Mouse (Mus musculus) cerebellum, adult (tissue): ENCODE measurements around the gene Adam19.

Experiments
- ATAC-seq: cut with Nextera tagmentation; 2 replicates; pipeline ENCODE4 v1.9.2; 2017; ENCODE audit warnings: mild to moderate bottlenecking, moderate library complexity, mixed read lengths; ENCODE audit not compliant: insufficient number of reproducible peaks, low FRiP score, low TSS enrichment

The Adam19 gene

DNA sequence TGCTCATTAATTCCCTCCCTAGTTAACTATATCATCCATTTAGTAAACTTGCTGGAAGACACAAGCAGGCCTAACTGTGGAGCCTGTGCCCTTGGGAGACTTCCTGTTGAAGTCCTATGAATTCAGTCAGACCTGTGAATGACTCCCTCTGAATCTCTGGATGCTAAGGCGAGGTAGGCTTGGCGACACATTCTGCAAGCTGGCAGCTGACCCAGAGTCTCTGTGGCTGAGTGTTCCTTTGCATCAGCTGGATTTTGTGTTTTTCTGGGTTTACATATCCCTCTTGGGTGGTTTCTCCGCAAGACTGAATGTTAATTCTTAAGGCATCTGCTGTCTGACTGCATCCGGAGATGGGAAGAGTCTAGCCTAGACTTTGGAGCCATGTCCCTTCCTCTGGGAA, 36.3 kb downstream of the Adam19 start:
- no peak for ATAC-seq

GRCm38 (mm10) chr11:46095477-46096264, 39.9 kb downstream of the Adam19 start:
- ATAC-seq: no peak

DNA sequence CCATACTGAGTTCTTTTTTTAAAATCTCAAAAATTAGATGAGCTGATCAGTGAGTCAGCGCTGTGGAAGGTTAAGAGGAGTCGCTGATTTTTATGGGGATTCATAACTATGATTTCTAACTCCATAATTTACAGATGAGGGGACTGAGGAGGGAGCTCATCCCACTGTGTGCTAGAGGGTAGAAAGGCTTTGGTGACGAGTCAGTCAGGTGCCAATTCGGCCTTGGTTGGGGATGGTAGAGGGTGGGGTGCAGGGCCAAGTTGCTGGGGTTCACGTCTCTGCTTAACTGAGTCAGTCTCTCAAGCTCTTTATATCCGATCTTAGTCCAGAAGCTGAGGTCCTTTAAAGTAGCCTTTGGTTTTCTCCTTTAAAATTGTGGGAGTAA, 40.5 kb downstream of the Adam19 start:
- ATAC-seq: no peak

DNA sequence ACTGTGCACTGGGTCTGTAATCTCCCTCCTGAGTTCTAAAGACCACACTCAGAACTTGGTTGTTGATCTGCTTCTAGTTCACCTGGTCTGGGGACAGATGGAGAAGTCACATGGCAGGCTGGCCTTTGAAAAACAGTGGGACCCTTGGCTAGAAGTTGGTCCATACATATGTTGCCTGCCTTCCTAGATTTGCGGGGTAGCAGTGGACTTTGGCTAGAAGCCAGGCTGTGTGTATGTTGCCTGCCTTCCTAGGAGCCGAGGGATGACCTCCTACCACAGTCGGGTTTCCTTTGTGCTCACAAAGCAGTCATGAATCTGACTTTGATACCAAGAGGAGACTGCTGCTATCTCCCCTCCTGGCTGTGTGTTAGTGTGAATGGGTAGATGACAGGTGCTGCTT, 41.3 kb downstream of the Adam19 start:
- no peak for ATAC-seq

DNA sequence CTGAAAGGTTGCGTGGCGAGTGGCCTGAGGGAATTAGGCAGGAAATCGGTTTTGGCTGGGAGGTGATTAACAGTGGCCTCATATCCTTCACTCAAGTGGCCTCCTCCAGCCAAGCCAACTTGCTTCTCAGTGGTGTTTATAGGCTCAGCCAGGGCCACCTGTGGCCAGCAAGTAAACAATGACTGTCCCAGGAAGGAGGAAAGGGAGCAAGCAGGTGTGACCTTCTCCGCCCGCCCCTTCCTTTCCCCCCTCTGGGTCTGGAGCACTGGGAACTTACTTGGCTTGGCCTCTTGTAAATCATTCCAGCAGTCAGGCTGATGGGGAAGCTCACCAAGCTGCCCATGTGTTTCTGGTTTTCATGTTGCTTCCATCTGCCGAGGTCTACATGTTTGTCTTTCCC, 46.3 kb downstream of the Adam19 start:
- ATAC-seq: no peak

DNA sequence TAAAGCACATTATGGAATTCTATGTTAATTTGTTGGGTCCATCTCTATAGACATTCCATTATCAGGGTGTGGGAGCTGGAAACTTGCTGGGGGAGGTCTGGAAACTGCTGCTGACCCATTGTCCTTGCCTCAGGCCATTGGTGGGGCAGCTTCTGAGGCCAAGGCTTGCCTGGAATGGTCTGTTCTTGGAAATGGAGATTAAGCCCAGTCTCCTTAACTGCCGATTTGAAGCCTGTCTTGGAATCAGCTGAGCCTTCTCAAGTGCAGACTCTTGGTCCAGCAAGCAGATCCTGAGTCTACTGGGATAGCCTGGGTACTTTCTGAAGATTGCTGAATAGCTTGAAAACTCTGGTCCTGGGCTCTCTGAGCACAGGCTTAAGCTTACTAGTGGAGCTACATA, 51.3 kb downstream of the Adam19 start:
- no peak for ATAC-seq

DNA sequence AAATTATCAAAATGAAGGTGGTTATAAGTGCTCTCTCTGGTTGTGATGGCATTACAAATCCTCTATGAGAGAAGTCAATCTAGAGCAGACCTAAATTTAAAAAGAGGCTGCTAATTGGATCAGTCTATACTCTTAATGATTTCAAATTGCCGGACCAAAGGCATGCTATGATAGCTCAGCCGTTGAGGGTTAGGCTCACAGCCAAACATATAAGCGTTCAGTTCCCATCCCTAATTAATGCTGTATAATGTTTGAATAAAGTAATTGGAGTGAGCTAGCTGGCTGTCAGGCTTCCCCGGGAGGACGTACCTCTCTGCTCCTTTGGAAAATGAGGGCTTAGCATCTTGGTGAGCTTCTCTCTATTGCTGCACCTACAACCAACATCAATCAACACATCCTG, 53.4 kb downstream of the Adam19 start:
- ATAC-seq: no peak

GRCm38 (mm10) chr11:46110156-46110944, 54.6 kb downstream of the Adam19 start:
- ATAC-seq: no peak

GRCm38 (mm10) chr11:46110945-46111287, 55.1 kb downstream of the Adam19 start:
- no peak for ATAC-seq

- no peak for ATAC-seq
These were observed 57.4 kb downstream of the Adam19 start for GRCm38 (mm10) chr11:46113211-46113610.

DNA sequence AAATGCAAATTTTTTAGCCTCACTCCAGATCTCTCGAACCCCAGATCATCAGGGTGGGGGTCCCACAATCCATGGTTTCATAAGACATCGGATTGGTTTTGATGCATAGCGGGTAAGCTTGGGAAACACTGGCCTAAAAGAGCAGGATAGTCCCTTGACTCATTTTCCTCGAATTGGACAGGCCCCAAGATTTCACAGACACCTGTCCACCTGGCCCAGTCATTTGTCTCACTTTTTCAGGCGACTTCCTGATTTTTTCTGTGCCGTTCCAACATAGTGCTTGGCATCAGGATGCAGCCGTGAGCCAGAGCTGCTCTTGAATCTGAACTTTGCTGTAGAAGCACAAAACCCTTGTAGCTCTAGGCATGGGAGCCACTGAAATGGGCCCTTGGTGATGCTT, 58.4 kb downstream of the Adam19 start:
- no peak for ATAC-seq

GRCm38 (mm10) chr11:46115011-46115410, 59.2 kb downstream of the Adam19 start:
- ATAC-seq: no peak

GRCm38 (mm10) chr11:46115411-46116173, 59.8 kb downstream of the Adam19 start:
- no peak for ATAC-seq

DNA sequence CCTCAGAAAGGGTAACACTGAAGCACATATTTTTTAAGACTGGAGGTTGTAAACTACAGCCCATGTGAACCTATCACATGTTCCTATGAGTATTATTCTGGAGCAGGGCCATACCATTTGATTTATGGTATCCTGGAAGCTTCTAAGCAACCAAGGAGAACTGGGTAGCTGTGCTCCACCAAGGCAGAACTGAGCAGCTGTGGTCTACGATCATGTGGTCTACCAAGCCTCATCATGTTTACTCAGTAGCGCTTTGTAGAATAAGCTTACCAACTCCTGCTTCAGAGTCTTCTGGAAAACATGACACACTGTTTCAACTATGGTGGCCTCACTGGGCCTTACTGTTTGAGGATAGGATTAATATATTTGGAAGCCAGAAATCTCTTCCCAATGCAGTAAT, 60.7 kb downstream of the Adam19 start:
- no peak for ATAC-seq

DNA sequence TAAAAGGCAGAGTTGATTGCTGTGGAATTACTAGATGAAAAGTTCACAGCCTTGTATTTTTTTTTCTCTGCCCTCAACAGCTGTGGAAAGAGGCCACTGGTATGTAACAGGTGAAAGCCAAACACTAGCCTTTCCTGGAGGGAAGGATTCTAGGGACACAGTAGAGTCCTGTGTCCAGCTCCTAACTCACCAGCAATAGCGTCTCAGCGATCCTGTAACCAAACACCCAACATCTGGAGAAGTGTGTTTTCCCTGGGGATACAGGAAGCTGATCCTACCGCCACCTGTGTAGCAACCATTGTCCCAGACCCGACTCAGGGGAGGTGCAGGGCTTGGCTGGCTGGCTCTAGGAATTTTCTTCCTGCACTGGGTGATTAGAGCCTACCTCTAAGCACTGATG, 63.8 kb downstream of the Adam19 start:
- no peak for ATAC-seq

DNA sequence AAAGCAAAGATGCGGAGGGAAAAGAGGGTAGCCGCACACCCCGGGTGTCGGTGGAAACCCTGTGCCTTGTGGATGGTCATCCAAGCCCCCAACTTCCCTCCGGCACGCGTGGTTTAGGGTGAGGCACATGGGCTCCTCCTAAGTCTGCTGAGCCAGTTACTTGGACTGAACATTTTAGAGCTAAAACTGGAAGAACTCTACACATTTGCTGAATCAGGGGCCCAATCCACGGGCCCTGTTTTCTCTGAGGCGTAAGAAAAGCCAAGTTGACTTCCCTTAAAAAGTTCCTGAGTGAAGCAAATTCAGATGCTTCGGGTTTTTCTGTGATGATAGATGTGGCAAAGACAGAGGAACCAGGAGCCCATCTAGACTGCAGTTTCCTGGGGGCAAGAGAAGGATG, 64.3 kb downstream of the Adam19 start:
- ATAC-seq: no peak

DNA sequence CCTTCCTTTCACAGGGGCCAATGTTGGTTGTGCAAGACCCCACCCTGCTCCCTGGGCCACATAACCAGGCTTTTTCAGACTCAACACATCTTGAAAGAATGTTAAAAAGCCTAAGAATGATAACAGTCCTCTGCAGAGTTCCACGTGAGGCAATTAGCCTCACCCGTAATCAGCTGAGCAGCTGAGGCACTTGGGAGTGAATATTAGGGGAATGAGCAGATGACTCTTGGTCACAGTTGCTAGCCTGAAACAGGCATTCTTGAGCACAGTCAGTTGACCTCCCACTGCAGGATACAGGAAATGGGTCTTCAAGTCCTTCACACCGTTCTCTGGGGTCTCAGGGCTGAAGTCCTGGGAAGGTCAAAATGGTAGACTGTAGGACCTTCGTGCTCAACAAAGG, 65.9 kb downstream of the Adam19 start:
- no peak for ATAC-seq

- ATAC-seq: no peak
These were observed 67.1 kb downstream of the Adam19 start for GRCm38 (mm10) chr11:46122875-46123274.

GRCm38 (mm10) chr11:46123328-46123866, 67.6 kb downstream of the Adam19 start:
- no peak for ATAC-seq

DNA sequence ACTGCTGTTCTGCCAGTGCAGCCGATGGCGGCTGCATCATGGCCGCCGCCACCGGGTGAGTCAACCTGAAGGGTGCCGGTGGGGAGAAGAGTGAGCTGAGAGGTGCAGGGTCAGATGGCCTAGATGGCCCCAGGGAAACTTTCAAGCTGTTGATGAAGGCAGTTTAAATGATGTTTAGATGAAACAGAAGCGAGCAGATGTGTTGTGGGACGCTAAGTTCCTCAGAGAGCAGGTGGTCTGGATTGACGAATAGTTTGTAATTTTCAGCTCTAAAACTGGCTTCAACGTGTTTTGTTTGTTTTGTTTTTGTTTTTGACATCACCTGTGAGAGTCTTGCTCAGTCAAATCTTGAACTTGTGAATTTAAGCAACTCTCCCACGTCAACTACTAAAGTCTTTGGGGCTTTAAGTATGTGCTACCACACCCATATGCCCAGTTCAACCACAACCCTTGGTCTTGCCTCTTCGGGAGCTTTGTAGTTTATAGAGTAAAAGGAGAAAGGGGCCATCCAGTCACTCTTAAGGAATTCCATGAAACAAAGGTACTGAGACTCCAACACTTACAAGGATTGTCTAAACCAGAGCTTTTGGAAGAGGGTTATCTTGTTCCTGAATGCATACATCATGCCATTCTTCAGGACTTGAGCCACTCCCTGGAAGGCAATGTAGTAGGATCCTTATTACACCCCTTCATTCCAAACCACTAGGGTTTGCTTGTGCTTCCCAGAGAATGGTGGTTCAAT, 69.5 kb downstream of the Adam19 start:
- no peak for ATAC-seq
